Mouse (Mus musculus) liver, postnatal 0 days (tissue): ENCODE measurements at regions not wholly inside any gene's neighbourhood (a gene's known extent, or its start where the extent isn't known, plus 50 kb on each side); places are given as distances from the start of the nearest gene placed in this dataset.

ENCODE experiments used
- ATAC-seq: fragments of 200-750 bp; cut with Nextera tagmentation; 2 replicates; pipeline ENCODE4 v1.8.0; 2017; ENCODE audit warnings: mild to moderate bottlenecking, moderate library complexity
- DNase-seq: peaks from one replicate; pipeline ENCODE4 v3.0.0-alpha.2; 2016
- H3K27ac ChIP-seq: fragments of 300-500 bp; sonication (generic); 2 replicates; pipeline ENCODE4 v1.5.1; 2014; ENCODE audit warnings: antibody characterized with exemption, moderate library complexity, mild to moderate bottlenecking, low read depth
- H3K27me3 ChIP-seq: fragments of 300-500 bp; sonication (generic); 2 replicates; pipeline ENCODE4 v1.6.1; 2014; ENCODE audit warnings: low read length, control low read depth, mixed read lengths; ENCODE audit not compliant: insufficient read depth
- H3K36me3 ChIP-seq: fragments of 300-500 bp; sonication (generic); replicated peaks from 2 replicates; pipeline ENCODE4 v1.6.1; 2014; ENCODE audit warnings: mild to moderate bottlenecking, control low read depth, low read length, moderate library complexity, mixed read lengths; ENCODE audit not compliant: insufficient read depth
- H3K4me1 ChIP-seq: fragments of 300-500 bp; sonication (generic); 2 replicates; pipeline ENCODE4 v1.6.1; 2014; ENCODE audit warnings: antibody characterized with exemption, mild to moderate bottlenecking, control low read depth; ENCODE audit not compliant: insufficient read depth
- H3K4me2 ChIP-seq: fragments of 300-500 bp; sonication (generic); 2 replicates; pipeline ENCODE4 v1.6.1; 2014; ENCODE audit warnings: low read depth, mild to moderate bottlenecking, low read length, moderate library complexity, mixed read lengths
- H3K4me3 ChIP-seq: fragments of 300-500 bp; sonication (generic); 2 replicates; pipeline ENCODE4 v1.5.1; 2014; ENCODE audit warnings: low read depth, low read length
- H3K9ac ChIP-seq: fragments of 300-500 bp; sonication (generic); replicated peaks from 2 replicates; pipeline ENCODE4 v1.6.1; 2014; ENCODE audit warnings: mild to moderate bottlenecking, moderate library complexity
- H3K9me3 ChIP-seq: fragments of 300-500 bp; sonication (generic); 2 replicates; pipeline ENCODE4 v1.6.1; 2016; ENCODE audit warnings: mild to moderate bottlenecking, control low read depth, low read length, mixed read lengths
- CTCF ChIP-seq: sonication (generic); IDR thresholded peaks from 2 replicates; pipeline ENCODE4 v1.5.1; 2016; ENCODE audit warnings: antibody characterized with exemption, low read depth
- EP300 ChIP-seq: IDR thresholded peaks from 2 replicates; pipeline ENCODE4 v1.6.1; 2016; ENCODE audit warnings: antibody characterized with exemption, low read depth, mild to moderate bottlenecking
- WGBS: fragments of 180-500 bp; shearing (Covaris S2); extraction: QIAGEN DNeasy Blood & Tissue Kit; methylation state at CpG from one replicate; pipeline ENCODE4 v1.1.7; 2014; ENCODE audit not compliant: insufficient replicate concordance; 5-methylcytosine and 5-hydroxymethylcytosine counted together

- Histone ChIP-seq H3K4me3 (no peak overlapping the region), H3K4me1 (no peaks in the 10 kb centered on the region), H3K4me2 (no peak overlapping the region), H3K27me3 (no peaks in the 10 kb centered on the region), H3K9ac (no peak overlapping the region), H3K27ac (no peak overlapping the region), H3K9me3 (no peaks in the 10 kb centered on the region), H3K36me3 (no peaks in the 10 kb centered on the region)
- ATAC-seq: no peak
- no peak for TF ChIP-seq EP300
- DNase-seq: no peak
- WGBS: 30% methylated on average over 6 of the region's 6 CpGs
Observed at GRCm38 (mm10) chr16:76694913-76695312, 318.6 kb upstream of the Usp25 start.

GRCm38 (mm10) chr16:76687735-76688447, 314.3 kb upstream of the Nrip1 start:
- Histone ChIP-seq H3K4me3 (no peak overlapping the region), H3K36me3 (no peaks in the 10 kb centered on the region), H3K9ac (no peak overlapping the region), H3K27me3 (no peaks in the 10 kb centered on the region), H3K9me3 (no peaks in the 10 kb centered on the region), H3K4me1 (no peaks in the 10 kb centered on the region), H3K27ac (no peak overlapping the region), H3K4me2 (no peak overlapping the region)
- ATAC-seq (no peak), DNase-seq (no peak)
- TF ChIP-seq EP300 (no peak), CTCF (no peak)
- 84% methylated on average over 18 of the region's 18 CpGs for WGBS

GRCm38 (mm10) chr16:76685562-76685961, 311.9 kb upstream of the Nrip1 start:
- no peaks in the 10 kb centered on the region for H3K9me3 ChIP-seq
- H3K27ac ChIP-seq: no peak overlapping the region
- no peak overlapping the region for H3K4me3 ChIP-seq
- WGBS: 77% methylated on average over 8 of the region's 8 CpGs
- no peaks in the 10 kb centered on the region for H3K4me1 ChIP-seq
- DNase-seq (no peak), ATAC-seq (no peak)
- H3K27me3 ChIP-seq: no peaks in the 10 kb centered on the region
- H3K4me2 ChIP-seq: no peak overlapping the region
- no peak for TF ChIP-seq CTCF
- TF ChIP-seq EP300: no peak
- H3K36me3 ChIP-seq: no peaks in the 10 kb centered on the region
- H3K9ac ChIP-seq: no peak overlapping the region

GRCm38 (mm10) chr16:76680061-76680911, 306.7 kb upstream of the Nrip1 start:
- Histone ChIP-seq H3K4me1 (no peaks in the 10 kb centered on the region), H3K9me3 (no peaks in the 10 kb centered on the region), H3K27ac (peak overlapping the region; percentile 23; the same call in 1 of the 2 replicates), H3K36me3 (no peaks in the 10 kb centered on the region), H3K9ac (no peak overlapping the region), H3K4me3 (peak overlapping the region; percentile 14), H3K4me2 (peak overlapping the region; percentile 57), H3K27me3 (no peaks in the 10 kb centered on the region)
- ATAC-seq (peak; percentile 50), DNase-seq (peak; percentile 18)
- no peak for TF ChIP-seq EP300
- no peak for TF ChIP-seq CTCF
- WGBS: 17% methylated on average over 19 of the region's 19 CpGs

GRCm38 (mm10) chr16:76678885-76679284, 305.3 kb upstream of the Nrip1 start:
- no peak for DNase-seq

GRCm38 (mm10) chr16:76669795-76670194, 296.2 kb upstream of the Nrip1 start:
- Histone ChIP-seq H3K4me1 (no peaks in the 10 kb centered on the region), H3K36me3 (no peaks in the 10 kb centered on the region), H3K9ac (no peak overlapping the region), H3K4me3 (no peak overlapping the region), H3K4me2 (no peak overlapping the region), H3K9me3 (no peaks in the 10 kb centered on the region), H3K27me3 (no peaks in the 10 kb centered on the region), H3K27ac (no peak overlapping the region)
- no peak for TF ChIP-seq EP300
- TF ChIP-seq CTCF: no peak
- DNase-seq (no peak), ATAC-seq (no peak)
- WGBS: 71% methylated on average over 4 of the region's 4 CpGs

More at GRCm38 (mm10) chr16:76678885-76679284, 305.3 kb upstream of the Nrip1 start:
- Histone ChIP-seq H3K36me3 (no peaks in the 10 kb centered on the region), H3K4me1 (no peaks in the 10 kb centered on the region), H3K9me3 (no peaks in the 10 kb centered on the region), H3K27ac (no peak overlapping the region), H3K4me3 (no peak overlapping the region), H3K27me3 (no peaks in the 10 kb centered on the region), H3K4me2 (no peak overlapping the region), H3K9ac (no peak overlapping the region)
- TF ChIP-seq CTCF: no peak
- TF ChIP-seq EP300: no peak
- 39% methylated on average over 3 of the region's 3 CpGs for WGBS
- ATAC-seq: no peak
